Mouse (Mus musculus) adrenal gland, postnatal 36 days (tissue): ENCODE results near the gene B4galt4. TPM values are rescaled to one million over a fixed set of nuclear protein-coding genes. Genes with fewer than 3 reads are reported as not detected.
"Not testable (repeated sequence)": the region's sequence is repeated elsewhere in the genome, so short reads cannot be mapped to it uniquely, and the experiment has no call there.

Experiments used
- DNase-seq, 2 experiments: peaks; one replicate each; pipeline ENCODE4 v3.0.0; 2021; ENCODE audit warnings: mixed read lengths in 1 of 2
- long read RNA-seq, 2 experiments: library from polyadenylated mRNA; stranded (forward); transcript quantifications; one replicate each; pipeline ENCODE4 v2.0.0; 2021; ENCODE audit warnings: borderline sequencing depth in 2 of 2
- total RNA-seq, 2 experiments: library from RNA; stranded (reverse); gene quantifications; 2 replicates each; pipeline ENCODE4 v1.2.3; 2021

The B4galt4 gene
- total RNA-seq, result 10 to 100 TPM in 1 of 2 experiments, 1 to 10 TPM in 1; 9.0 to 13.0 TPM
- long read RNA-seq, experiment 1, transcript B4galt4-201 (7 exons, 2,304 nt), result major isoform, 7 of 14 reads
- long read RNA-seq, experiment 1, partial matches to known transcripts, result 0 of 14 reads
- long read RNA-seq, experiment 1, other reads (novel, unspliced or antisense), result 1 of 14 reads
- long read RNA-seq, experiment 2, partial matches to known transcripts, result 1 of 4 reads
- long read RNA-seq, experiment 2, other reads (novel, unspliced or antisense), result 1 of 4 reads

- DNase-seq, result peak; percentile 91 to 93
Measured at GRCm38 (mm10) chr16:38742113-38742658, at the start of gene B4galt4. Gene B4galt4 (plus strand): TSS chr16:38742264.

DNA sequence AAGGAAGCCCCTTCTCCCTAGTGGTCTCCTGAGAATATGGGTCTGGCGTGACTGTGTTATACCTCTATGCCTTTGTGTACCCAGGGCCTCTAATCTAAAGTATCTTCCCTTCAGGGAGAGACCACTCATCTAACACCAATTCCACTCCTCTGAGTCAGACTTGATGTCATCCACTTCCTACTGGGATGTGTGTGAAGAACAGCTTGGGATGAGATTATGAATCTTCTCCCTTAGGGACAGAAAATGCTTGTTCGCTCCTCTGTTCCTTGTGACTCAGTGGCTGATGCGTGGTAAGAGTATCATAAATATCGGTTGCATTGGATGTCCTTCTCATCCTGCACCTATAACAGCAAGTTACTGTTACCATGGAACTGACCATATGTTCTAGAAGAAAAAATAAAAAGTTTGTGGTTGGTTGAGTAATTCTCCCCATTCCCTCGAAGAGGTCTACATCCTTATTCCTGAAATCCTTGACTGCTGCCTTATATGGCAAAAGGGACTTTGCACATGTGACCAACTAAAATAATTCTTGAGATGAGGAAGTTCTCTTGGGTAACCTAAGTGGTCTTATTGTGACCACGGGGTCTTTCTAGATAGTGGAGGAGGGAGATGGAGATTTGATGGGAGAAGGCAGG is 47.0 kb upstream of the B4galt4 start:
- no peak for DNase-seq

- DNase-seq, result no peak
Measured at GRCm38 (mm10) chr16:38695557-38695956, 46.5 kb upstream of the B4galt4 start.

DNA sequence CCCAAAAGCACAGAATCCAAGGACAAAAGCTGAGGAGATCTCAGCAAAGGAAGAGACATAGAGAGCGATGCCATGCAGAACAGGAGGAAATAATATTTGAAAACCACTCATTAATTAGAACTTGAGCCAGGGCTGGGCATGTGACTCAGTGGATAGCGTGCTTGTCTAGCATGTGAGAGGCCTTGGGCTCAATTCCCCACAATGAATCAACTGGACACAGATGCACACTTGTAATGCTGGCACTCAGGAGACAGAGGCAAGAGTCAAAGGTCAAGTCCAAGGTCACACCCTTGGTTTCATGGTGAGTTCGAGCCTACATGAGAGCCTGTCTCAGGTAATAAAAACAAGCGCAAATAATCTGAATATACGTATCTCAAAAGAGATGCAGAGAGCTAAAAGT is 44.5 kb upstream of the B4galt4 start:
- peak; percentile 59 to 65 for DNase-seq

DNA sequence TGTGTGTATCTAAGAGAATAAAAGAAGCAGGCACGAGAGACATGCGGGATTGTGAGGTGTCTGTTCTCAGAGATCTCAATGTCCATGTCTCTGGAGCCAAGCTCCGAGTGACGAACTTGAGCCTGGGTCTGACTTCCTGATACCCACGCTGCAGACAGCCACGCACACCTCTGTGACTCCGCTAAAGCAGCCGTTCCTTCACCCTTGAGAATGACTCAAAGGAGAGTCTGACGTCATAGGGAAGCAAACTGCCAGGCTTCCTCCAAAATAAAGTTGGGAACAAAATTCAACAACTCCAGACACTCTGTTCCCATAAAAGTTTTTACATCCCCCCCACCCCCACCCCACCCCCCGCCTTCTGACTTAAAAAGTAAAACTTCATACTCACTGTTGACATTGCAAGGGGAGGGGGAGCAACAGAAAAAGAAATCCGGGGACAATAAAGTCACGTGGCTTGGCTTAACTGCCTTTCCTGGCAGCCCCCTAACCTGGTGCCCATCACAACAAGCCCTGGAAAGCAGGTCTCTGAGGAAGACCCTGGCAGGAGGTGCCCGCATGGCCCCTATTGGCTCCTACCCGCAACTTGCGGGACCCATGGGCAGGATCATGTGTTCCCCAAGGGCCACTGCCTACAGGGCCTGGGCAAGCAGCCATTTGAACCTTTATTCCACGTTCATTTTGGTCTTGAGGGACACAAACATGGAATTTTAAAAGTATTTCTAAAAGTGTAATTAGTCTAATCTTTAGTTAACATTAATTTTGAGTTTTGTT is 41.5 kb upstream of the B4galt4 start:
- DNase-seq, result no peak

DNA sequence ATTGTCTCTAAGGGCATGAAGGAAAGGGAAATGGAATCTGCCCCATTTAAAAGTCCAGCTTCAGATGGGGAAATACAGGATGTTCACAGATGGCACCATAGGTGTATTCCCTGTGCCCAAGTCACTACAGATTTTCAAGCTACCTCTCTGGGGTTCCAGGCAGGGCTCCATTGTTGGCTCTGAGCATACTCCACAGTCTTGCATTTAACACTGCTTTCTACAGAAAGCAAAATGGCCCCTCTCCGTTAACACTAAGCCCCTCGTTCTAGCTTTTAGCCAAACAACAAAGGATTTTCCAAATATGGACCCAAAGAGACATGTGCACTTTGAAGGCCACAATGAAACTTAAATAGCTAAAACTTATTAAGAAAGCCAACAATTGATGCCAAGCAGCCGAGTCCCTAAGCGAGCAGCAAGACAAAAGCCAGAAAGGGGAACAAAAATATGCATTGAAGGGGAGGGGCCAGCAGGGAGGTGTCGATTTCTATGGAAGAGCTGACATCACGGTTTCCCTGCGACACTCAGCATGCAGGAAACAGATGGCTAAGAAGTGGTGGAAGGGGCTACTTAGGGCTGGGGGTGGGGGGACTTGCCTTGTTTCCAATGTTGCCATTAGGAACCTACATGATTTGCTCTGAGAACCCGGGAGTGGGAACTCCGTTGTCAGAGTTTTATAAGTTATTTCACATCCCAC is 40.4 kb upstream of the B4galt4 start:
- DNase-seq, result no peak

GRCm38 (mm10) chr16:38702316-38702715 is 39.7 kb upstream of the B4galt4 start:
- DNase-seq, result no peak

- no peak for DNase-seq
Measured at GRCm38 (mm10) chr16:38703501-38703900, 38.6 kb upstream of the B4galt4 start.

- no peak for DNase-seq
Measured at GRCm38 (mm10) chr16:38705531-38706281, 36.4 kb upstream of the B4galt4 start.

DNA sequence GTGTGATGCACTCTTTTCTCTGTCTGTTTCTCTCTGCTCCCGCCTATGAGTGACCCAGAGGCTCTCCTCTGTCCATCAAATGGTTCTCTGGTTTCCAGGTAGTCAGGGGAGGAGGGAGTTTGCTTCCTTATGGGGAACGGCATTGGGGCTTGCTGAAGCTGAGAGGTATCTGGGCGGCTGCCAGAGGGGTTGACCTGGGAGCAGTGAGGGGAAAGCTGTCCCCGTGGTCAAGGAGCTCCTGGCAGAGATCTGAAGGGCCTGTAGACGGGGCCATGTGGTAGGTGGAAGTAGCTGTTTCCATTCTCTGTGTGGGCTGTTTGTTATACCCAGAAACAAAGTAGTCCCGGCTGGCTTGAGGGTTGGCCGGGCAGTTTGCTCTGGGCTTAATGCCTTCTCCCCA is 35.3 kb upstream of the B4galt4 start:
- no peak for DNase-seq

DNA sequence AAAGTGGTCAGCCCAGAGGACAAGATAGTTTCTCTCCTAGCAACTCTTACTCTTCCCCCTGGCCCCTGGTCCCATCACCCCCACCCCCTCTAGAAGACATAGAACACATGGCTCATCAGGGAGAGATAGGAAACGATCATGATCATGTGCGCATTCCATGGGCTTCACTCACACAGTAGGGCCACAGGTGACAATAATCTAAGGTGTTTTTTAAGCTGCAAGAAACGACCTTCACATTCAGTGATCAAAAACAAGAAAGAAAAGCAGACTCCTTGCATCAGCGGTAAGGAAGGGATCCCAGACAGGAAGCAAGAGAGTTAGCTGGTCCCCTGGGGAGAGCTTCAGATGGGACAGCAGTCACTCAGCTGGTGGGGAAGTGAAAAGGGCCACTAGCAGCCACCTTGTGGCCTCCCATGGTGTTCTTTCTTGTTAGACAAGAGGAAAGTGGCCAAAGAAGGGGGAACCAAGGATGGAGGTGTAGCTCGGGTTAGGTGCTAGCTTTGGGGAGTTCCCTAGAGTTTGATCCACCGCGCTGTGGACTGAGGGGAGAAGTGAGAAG is 33.0 kb upstream of the B4galt4 start:
- no peak for DNase-seq

- DNase-seq, result no peak
Measured at GRCm38 (mm10) chr16:38711245-38711644, 30.8 kb upstream of the B4galt4 start.

GRCm38 (mm10) chr16:38712105-38712504 is 30.0 kb upstream of the B4galt4 start:
- peak in 1 of 2 experiments; percentile 37 for DNase-seq

DNA sequence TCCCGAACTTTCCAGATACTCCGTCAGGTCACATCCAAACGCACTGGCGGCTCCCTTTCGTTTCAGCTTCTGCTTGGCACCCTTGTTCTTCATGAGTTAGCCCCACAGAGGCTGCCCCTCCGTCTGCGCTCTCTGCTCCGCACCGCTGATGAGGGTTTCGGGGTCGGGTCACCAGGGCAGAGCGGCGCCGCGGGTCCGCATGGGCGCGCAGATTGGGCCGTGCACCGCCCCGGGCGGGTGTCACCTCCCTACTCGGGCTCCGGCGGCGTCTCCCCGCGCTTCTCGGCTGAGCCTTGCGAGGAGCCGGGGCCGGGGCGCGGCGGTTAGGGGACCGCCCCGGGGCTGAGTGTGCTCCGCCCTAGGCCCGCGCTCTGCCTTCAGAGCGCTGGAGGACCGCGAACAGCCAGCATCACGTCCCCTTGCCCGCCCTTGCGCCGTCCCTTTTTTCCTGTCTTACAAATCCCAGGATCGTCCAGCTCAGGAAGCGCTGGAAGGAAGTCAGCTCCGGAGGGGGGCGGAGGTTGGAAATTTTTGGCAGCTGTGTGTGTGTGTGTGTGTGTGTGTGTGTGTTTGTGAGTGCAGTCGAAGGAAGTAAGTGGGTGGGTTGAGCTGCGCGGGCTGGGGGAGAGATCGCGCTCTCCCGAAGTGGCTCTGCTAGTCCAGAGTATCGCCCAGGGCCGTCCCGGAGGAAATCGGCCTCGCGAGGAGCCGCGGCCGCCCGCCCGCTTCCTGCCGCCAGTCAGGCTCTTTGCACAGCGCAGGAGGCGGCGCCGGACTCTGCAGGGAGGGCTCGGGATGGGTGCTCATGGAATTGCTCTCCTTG is 29.3 kb upstream of the B4galt4 start, which contains the start of gene Arhgap31:
Gene Arhgap31 (minus strand): TSS at position 694 of the 823 bp plus-strand sequence.
- peak; percentile 89 to 92 for DNase-seq

GRCm38 (mm10) chr16:38713404-38714258 is 28.4 kb upstream of the B4galt4 start:
- no peak for DNase-seq

- not testable (repeated sequence) for DNase-seq
Measured at GRCm38 (mm10) chr16:38714259-38714526, 27.9 kb upstream of the B4galt4 start.

DNA sequence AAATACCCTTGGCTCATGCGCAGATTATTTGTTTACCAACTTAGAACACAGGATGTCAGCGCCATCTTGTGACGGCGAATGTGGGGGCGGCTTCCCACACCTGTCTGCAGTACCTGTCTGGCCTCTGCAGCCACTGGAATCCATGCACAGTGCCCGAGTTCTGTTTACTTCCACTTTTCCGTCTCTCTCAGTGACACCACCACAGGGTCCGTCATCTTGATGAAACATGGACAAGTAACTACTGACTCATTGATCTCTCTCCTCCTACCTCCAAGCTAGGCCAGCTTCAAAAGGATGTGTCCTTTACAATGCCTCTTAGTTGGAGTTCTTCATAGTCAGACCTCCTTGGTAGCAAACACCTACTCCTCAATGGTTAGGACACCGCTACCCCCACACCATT is 20.7 kb upstream of the B4galt4 start:
- DNase-seq, result no peak

DNA sequence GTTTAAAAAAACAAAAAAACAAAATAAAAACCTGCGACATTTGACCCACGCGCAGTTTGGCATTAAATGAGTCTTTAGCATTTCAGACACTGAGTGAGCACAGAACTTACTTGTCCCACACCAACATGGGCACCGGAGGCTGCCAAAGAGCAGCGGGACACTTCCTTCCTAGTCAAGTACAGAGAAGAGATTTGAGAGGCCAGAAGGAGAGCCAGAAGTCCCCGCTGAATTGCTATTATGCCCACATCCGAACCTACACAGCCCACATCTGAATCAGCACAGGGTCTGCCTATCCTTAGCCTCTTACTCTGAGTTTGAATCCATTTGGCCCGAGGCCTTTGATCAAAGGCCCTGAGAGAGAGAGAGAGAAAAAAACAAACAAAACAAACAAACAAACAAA is 17.8 kb upstream of the B4galt4 start:
- no peak for DNase-seq

GRCm38 (mm10) chr16:38724974-38725373 is 17.1 kb upstream of the B4galt4 start:
- DNase-seq, result peak in 1 of 2 experiments; percentile 34
